In genomic region chr1:83064851-83065250, GRCm38 (mm10) we compare ENCODE assay signal across 9 mouse cellular contexts. TPM values are rescaled to one million over a fixed set of nuclear protein-coding genes. Genes with fewer than 3 reads are reported as not detected.
DNase-seq lines count a peak whose midpoint lies in the region; ATAC-seq and TF ChIP-seq lines count a peak whose summit lies in the region.
"Had no signal": no experiment of that assay in that cellular context is flagged by ENCODE, and none has a peak within 500 bp of the region (broad histone marks: within the 10 kb centered on the region; RNA-seq: fewer than 3 reads in every experiment).

No protein-coding gene starts in this region.

- 31% methylated on average over 3 of the region's 3 CpGs for WGBS in midbrain, embryonic 10.5 days
- WGBS in midbrain, embryonic 15.5 days, result 26% methylated on average over 3 of the region's 3 CpGs
- WGBS in midbrain, postnatal 0 days, result 31% methylated on average over 3 of the region's 3 CpGs

- H3K4me3 ChIP-seq in midbrain, embryonic 10.5 days, result no peak overlapping the region
- no peak overlapping the region for H3K4me3 ChIP-seq in midbrain, embryonic 15.5 days
- H3K4me3 ChIP-seq in midbrain, postnatal 0 days (ENCODE audit: low read depth, low read length), result no peak overlapping the region

- ATAC-seq in frontal cortex, adult (ENCODE audit: low TSS enrichment), result peak; percentile 56; the same call in 1 of the 2 replicates
- ATAC-seq in midbrain, embryonic 15.5 days (replicated peaks), result no peak
- ATAC-seq in midbrain, postnatal 0 days (ENCODE audit: low FRiP score), result no peak
- ATAC-seq in granulocyte monocyte progenitor cell, adult 5-6 weeks (replicated peaks; ENCODE audit: poor library complexity, severe bottlenecking), result no peak; the same call in 1 of the 2 replicates

- no peaks in the 10 kb centered on the region for H3K27me3 ChIP-seq in midbrain, embryonic 10.5 days (ENCODE audit: low read depth, poor library complexity, severe bottlenecking)
- no peaks in the 10 kb centered on the region for H3K27me3 ChIP-seq in midbrain, embryonic 15.5 days (replicated peaks)
- no peaks in the 10 kb centered on the region for H3K27me3 ChIP-seq in midbrain, postnatal 0 days (ENCODE audit: insufficient read depth, low read length)

- peak; percentile 69 for TF ChIP-seq CTCF in midbrain, postnatal 0 days (IDR thresholded peaks at IDR 0.05)

- H3K9ac ChIP-seq in midbrain, embryonic 15.5 days, result no peak overlapping the region
- no peak overlapping the region for H3K9ac ChIP-seq in midbrain, postnatal 0 days (replicated peaks; ENCODE audit: low read length, poor library complexity, severe bottlenecking)

- H3K27ac ChIP-seq in midbrain, embryonic 10.5 days (replicated peaks), result no peak overlapping the region
- H3K27ac ChIP-seq in midbrain, embryonic 15.5 days, result no peak overlapping the region
- H3K27ac ChIP-seq in midbrain, postnatal 0 days (ENCODE audit: low read depth, low read length), result no peak overlapping the region

- H3K4me2 ChIP-seq in midbrain, embryonic 15.5 days, result no peak overlapping the region
- H3K4me2 ChIP-seq in midbrain, postnatal 0 days (ENCODE audit: low read depth, low read length, poor library complexity, severe bottlenecking), result no peak overlapping the region

- no peak for DNase-seq in frontal cortex, postnatal 25 days (ENCODE audit: low spot score in 2 of 2)
- peak; percentile 14 for DNase-seq in midbrain, embryonic 10.5 days (ENCODE audit: low spot score)
- DNase-seq in embryo, embryonic 9.5 days (ENCODE audit: extremely low spot score), result peak; percentile 42
- peak; percentile 52 for DNase-seq in midbrain, postnatal 0 days (ENCODE audit: low spot score)
- no peak for DNase-seq in right cerebral cortex, postnatal 36 days (ENCODE audit: low spot score in 2 of 2)

- no peaks in the 10 kb centered on the region for H3K9me3 ChIP-seq in midbrain, embryonic 10.5 days (replicated peaks)
- no peaks in the 10 kb centered on the region for H3K9me3 ChIP-seq in midbrain, embryonic 15.5 days
- no peaks in the 10 kb centered on the region for H3K9me3 ChIP-seq in midbrain, postnatal 0 days (ENCODE audit: low read length)

- no peaks in the 10 kb centered on the region for H3K36me3 ChIP-seq in midbrain, embryonic 10.5 days
- no peaks in the 10 kb centered on the region for H3K36me3 ChIP-seq in midbrain, embryonic 15.5 days (replicated peaks)
- no peaks in the 10 kb centered on the region for H3K36me3 ChIP-seq in midbrain, postnatal 0 days (ENCODE audit: insufficient read depth, low read length)

- H3K4me1 ChIP-seq in midbrain, embryonic 10.5 days, result no peaks in the 10 kb centered on the region
- no peaks in the 10 kb centered on the region for H3K4me1 ChIP-seq in midbrain, embryonic 15.5 days
- no peaks in the 10 kb centered on the region for H3K4me1 ChIP-seq in midbrain, postnatal 0 days (ENCODE audit: insufficient read depth, low read length)

RNA-seq across cellular contexts. Expression of gene Krtap28-13, which starts 4.1 kb away (rescaled TPM):
- polyA plus RNA-seq in midbrain, embryonic 10.5 days (2016; fragmentation: Nextera tagmentation; extraction: Ambion mirVana), result not detected in 2 replicates
- polyA plus RNA-seq in midbrain, embryonic 15.5 days (2015; fragmentation: Nextera tagmentation; extraction: Ambion mirVana), result not detected in 2 replicates
- not detected in 2 replicates for total RNA-seq in midbrain, postnatal 0 days (2014; rRNA removed)
- polyA plus RNA-seq in midbrain, postnatal 0 days (2015; fragmentation: Nextera tagmentation; extraction: Ambion mirVana), result not detected in 2 replicates
- total RNA-seq in granulocyte monocyte progenitor cell, adult 5-6 weeks (2014; fragmentation: Nextera tagmentation), result not detected in 2 replicates
- not detected in 2 replicates for total RNA-seq in granulocyte monocyte progenitor cell, adult 5-6 weeks (2017)
- total RNA-seq: adrenal gland, postnatal 36 days had no signal

RNA-seq across cellular contexts. Expression of gene A030005K14Rik, which starts 5.7 kb away (rescaled TPM):
- not detected in 2 replicates for polyA plus RNA-seq in midbrain, embryonic 10.5 days (2016; fragmentation: Nextera tagmentation; extraction: Ambion mirVana)
- polyA plus RNA-seq in midbrain, embryonic 15.5 days (2015; fragmentation: Nextera tagmentation; extraction: Ambion mirVana), result not detected in 2 replicates
- total RNA-seq in midbrain, postnatal 0 days (2014; rRNA removed), result not detected in 2 replicates
- not detected in 2 replicates for polyA plus RNA-seq in midbrain, postnatal 0 days (2015; fragmentation: Nextera tagmentation; extraction: Ambion mirVana)
- not detected in 2 replicates for total RNA-seq in granulocyte monocyte progenitor cell, adult 5-6 weeks (2014; fragmentation: Nextera tagmentation)
- total RNA-seq in granulocyte monocyte progenitor cell, adult 5-6 weeks (2017), result not detected in 2 replicates
- total RNA-seq: adrenal gland, postnatal 36 days had no signal

RNA-seq across cellular contexts. Expression of gene Gm47969, which starts 20.1 kb away (rescaled TPM):
- polyA plus RNA-seq in midbrain, embryonic 10.5 days (2016; fragmentation: Nextera tagmentation; extraction: Ambion mirVana), result not detected in 2 replicates
- polyA plus RNA-seq in midbrain, embryonic 15.5 days (2015; fragmentation: Nextera tagmentation; extraction: Ambion mirVana), result not detected in 2 replicates
- total RNA-seq in midbrain, postnatal 0 days (2014; rRNA removed), result not detected in 2 replicates
- not detected in 2 replicates for polyA plus RNA-seq in midbrain, postnatal 0 days (2015; fragmentation: Nextera tagmentation; extraction: Ambion mirVana)
- total RNA-seq in granulocyte monocyte progenitor cell, adult 5-6 weeks (2014; fragmentation: Nextera tagmentation), result not detected in 2 replicates
- total RNA-seq in granulocyte monocyte progenitor cell, adult 5-6 weeks (2017), result not detected in 2 replicates
- total RNA-seq: adrenal gland, postnatal 36 days had no signal

RNA-seq across cellular contexts. Expression of gene Krtap28-10, which starts 22.6 kb away (rescaled TPM):
- not detected in 2 replicates for polyA plus RNA-seq in midbrain, embryonic 10.5 days (2016; fragmentation: Nextera tagmentation; extraction: Ambion mirVana)
- polyA plus RNA-seq in midbrain, embryonic 15.5 days (2015; fragmentation: Nextera tagmentation; extraction: Ambion mirVana), result not detected in 2 replicates
- total RNA-seq in midbrain, postnatal 0 days (2014; rRNA removed), result not detected in 2 replicates
- not detected in 2 replicates for polyA plus RNA-seq in midbrain, postnatal 0 days (2015; fragmentation: Nextera tagmentation; extraction: Ambion mirVana)
- total RNA-seq in granulocyte monocyte progenitor cell, adult 5-6 weeks (2014; fragmentation: Nextera tagmentation), result not detected in 2 replicates
- total RNA-seq in granulocyte monocyte progenitor cell, adult 5-6 weeks (2017), result not detected in 2 replicates
- total RNA-seq: adrenal gland, postnatal 36 days had no signal

RNA-seq across cellular contexts. Expression of gene Slc19a3, which starts 26.6 kb away (rescaled TPM):
- 0.31 and 0.48 TPM in 2 replicates for polyA plus RNA-seq in midbrain, embryonic 10.5 days (2016; fragmentation: Nextera tagmentation; extraction: Ambion mirVana)
- polyA plus RNA-seq in midbrain, embryonic 15.5 days (2015; fragmentation: Nextera tagmentation; extraction: Ambion mirVana), result 0.87 and 0.94 TPM in 2 replicates
- total RNA-seq in midbrain, postnatal 0 days (2014; rRNA removed), result 0.71 and 0.99 TPM in 2 replicates
- polyA plus RNA-seq in midbrain, postnatal 0 days (2015; fragmentation: Nextera tagmentation; extraction: Ambion mirVana), result 0.83 and 0.90 TPM in 2 replicates
- not detected in 2 replicates for total RNA-seq in granulocyte monocyte progenitor cell, adult 5-6 weeks (2014; fragmentation: Nextera tagmentation)
- not detected in 2 replicates for total RNA-seq in granulocyte monocyte progenitor cell, adult 5-6 weeks (2017)

Comparison
In these comparisons a context has a peak if more than half of its experiments do, and no peak if none do; other contexts are left out.
1. DNase-seq: peak in midbrain, embryonic 10.5 days (single experiment), embryo, embryonic 9.5 days (single experiment) and midbrain, postnatal 0 days (single experiment); none in frontal cortex, postnatal 25 days (0 of 2) and right cerebral cortex, postnatal 36 days (0 of 2).